Mouse (Mus musculus): ENCODE data around the gene Bicc1.
"Not testable (repeated sequence)": the region's sequence is repeated elsewhere in the genome, so short reads cannot be mapped to it uniquely, and the experiment has no call there.

Gene Bicc1

DNA sequence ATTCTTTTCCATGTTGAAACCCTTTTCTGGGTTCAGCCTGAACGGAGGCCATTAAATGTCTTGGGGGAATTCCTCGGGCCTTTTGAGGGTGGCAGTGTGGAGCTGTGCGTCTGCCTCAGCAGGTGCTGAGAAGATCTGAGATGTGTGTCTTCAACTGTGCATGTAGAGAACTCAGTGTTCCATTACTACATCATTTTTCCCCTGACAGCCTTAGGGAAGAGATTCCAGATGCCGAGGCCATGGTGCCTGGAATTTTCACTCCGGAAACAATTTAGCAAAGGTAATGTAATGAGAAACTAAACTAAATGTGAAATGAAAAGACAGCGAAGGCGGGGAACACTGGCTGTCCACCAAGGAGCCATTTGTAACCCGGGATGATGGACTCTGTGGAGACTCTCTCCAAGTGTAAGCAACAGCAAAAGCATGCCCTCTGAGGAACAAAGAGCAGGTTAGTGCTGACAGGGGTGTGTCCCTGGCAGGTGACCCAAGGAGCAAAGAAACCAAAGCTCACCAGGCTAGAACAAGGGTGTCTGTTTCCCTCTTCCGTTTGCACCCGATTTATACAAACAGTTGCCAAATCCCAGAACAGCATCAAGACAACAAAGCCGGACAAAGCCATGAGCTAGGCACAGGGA, 176.3 kb downstream of the Bicc1 start:
- DNase-seq, result no peak

DNA sequence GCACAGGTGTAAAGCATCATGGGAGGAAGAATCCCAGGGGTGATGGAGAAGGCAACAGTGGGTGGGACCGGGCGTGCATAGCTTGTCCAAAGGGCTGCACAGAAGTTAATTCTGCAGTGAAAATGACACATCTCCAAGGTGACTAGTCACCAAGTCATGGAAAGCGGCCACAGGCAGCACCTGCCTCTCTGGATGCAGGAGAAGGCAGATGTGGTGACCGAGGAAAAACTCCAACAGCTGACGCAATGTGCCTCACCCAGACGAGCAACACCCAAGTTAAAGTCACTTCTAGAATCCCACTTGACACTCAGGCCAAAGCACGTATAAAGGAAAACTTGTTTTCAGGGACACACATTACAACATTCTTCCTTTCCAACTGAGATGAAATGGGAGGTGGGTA, 177.3 kb downstream of the Bicc1 start:
- no peak for DNase-seq

DNA sequence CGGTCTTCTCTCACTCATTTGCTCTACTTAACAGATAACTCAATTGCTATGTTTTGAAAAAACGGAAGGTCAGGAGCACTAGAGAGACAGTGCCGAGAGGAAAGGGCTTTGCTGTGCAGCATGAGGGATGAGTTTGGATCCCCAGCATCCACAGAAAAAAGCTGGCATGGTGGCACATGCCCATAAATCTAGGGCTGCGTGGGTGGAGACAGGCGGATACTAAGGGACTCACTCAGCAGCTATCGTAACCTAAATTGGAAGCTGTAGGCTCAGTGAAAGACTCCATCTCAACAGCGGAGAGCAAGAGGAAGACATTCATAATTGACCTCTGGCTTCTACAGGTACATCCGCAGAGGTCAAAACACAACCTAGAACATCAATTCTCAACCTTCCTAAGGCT, 179.8 kb downstream of the Bicc1 start:
- DNase-seq, result no peak

DNA sequence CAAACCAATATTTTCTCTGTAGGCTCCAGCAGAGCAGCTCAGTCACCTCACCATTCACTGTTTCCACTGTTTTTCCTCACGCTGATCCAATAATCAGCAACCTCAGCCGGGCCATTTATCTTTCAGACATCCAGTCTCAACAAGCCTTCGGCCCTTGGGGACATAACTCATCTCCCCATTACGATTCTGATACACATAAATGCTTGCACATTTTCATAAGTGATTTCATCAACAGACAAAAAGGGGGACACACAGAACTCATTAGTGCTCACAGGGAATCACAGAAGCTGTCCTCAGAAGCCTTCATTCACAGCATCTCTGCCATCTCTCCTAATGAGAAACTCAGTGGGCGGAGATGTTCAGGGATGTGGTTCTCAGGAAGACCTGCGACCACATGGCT, 182.4 kb downstream of the Bicc1 start:
- DNase-seq, result no peak

DNA sequence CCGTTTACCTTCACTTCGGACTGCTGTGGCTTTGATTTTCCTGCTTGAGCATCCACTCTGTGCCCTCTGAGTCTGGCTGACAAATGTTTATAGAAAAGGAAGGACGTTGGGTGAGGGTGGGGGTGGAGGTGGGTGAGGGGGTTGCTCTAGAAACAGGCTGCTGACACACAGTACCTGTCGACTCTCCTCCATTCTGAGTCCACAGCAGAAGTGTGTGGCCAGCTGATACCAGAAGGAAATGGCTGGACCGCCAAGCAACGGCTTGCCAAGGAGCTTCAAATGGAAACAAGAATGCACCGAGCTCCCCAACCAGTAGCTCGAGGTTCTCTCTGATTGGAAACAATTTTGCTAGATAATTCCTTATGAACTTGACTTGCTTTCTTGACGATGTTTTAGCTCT, 182.9 kb downstream of the Bicc1 start:
- DNase-seq, result no peak

DNA sequence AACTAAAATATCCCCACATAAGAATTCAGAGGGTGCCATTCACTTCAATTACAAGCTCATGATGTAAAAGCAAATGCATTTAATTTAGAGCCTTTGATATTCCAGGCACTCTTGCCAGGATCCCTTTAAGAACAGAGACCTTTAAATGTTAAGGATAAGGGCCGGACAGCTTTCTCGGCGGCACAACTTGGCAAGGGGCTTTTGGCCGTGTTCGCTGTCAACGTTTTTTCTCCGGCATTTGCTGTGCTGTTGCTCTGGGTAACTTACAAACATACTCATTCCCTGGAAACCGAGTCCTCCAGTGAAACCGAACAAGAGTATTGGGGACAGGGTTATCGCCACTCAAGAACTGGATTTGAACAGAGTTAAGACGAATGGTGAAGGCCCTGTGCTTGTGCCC, 188.3 kb downstream of the Bicc1 start:
- no peak for DNase-seq

DNA sequence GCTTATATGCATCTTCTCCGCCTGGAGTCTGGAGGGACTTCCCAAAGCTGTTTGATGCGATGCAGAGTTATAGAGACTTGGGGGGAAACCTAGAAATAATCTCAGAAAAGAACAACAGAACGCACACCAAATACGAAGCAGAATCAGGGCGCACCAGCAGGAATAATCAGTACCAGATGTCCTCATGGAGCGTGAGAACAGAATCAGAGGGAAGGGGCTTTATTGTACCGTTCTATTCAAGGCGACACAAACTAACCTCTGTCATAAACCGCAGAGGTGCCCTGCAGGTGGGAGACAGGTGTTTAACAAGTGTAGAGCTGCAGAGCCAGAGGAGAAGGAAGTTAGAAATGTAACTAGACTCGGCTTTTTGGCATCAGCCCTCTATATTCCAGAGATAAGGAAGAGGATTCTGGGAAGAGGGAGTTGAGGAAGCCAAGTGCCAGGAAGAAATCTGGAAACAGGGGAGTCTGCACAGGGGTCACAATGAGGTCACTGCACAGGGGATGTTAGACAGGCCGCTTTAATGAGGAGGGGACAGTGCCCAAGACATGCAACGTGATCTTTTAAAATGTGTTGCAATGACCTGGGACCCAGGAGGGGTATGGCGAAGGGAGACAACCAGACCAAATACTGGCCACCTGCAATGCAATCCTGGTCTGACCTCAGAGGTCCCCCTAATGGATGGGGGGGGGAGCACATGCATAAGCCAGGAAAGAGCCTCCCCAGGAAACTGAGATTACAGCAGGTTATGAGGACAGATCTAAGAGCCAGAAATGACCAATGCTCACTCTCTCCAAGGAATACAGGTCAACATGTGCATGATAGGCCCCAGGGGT, 190.4 kb downstream of the Bicc1 start:
- DNase-seq, result no peak

DNA sequence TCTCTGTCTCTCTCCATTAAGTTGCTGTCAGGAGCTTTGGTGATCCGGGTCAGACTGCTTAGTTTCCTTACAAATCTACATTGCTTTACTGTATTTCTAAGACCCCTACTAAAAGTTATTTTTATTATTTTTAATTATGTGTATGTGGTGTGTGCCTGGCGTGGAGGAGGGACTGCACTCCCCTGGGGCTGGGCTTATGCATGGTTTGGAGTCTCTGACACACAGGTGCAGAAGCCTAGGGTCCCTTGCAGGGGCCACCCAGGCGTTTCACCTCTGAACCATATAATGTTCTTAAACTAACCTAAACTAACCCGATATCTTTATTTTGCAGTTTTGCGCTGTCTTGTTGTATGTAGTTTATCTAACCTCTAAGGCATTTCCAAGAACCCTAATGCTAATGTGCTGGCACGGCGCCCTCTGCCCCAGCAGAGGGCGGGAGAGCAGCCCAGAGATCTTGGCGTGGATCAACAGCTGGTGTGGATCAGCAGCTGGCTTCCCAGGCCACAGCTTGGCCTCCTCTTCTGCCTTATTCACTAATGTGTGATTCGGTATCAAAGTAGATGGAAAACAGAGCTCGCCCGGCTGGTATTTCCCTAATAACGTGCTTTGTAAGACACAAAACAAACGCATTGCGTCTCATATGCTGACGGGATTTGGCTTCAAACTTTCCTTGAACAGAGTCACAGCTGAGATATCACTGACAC, 192.7 kb downstream of the Bicc1 start:
- DNase-seq, result peak; percentile 82

DNA sequence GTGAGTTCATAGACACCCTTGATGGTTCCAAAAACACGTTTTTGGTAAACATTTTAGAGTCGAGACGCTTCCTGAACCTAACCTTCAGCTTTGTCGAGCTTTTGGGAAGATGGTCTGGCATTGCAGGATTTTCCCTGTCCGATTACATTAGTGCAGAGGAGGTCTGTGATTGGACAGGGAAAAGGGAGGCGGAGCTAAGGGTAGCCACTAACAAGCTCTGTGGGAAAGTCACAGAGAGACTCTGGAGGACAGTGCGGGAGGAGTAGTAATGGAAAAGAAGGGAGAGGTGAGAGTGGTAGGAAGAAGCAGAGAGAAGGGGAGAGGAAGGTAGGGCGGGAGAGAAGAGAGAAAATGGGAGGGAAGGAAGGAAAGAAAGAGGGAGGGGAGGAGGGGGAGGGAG, 194.8 kb downstream of the Bicc1 start:
- DNase-seq, result no peak

DNA sequence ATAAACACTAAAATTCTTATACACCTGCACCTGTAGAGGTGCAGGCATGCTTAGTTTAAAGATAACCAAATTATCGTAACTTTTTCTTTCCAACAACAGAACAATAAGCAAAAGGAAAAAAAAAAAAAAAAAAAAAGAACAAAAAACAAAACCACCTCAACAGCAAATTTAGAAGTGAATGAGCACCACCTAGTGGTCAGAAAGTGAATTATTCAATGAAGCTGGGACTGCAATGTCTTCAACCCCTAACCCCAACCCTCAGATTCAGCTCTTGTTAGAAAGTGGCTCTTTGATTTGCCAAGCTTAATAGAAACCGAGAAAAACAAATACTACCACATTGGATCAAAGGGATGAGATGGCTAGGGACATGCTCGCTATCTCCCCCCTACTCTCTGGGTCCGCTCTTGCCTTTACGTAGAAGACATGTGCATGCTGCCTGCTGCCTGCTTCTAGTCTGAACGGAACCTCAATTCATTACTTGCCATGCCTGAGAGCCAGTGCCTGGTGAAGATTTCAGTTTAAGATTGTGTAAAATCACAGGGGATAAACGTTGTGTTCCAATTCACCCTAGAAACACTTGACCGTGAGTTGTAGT, 195.8 kb downstream of the Bicc1 start:
- DNase-seq, result peak; percentile 69

DNA sequence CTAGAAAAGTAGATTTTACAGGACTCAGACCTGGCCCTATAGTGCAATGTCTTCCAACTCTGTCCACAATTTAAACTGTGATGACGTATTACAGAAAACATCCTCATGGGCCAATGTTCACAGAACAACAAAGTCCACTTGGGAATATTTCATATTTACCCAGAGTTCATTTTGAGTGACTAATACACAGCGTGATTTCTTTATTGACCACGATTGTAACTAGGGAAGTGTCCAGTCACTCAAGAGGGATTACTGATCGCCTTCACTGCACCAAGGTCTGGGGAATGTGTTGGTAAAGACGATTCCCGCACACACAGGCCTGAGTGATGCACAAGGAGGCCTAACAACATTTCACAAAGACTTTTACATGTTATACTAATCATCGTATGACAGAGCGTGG, 197.9 kb downstream of the Bicc1 start:
- DNase-seq, result no peak

DNA sequence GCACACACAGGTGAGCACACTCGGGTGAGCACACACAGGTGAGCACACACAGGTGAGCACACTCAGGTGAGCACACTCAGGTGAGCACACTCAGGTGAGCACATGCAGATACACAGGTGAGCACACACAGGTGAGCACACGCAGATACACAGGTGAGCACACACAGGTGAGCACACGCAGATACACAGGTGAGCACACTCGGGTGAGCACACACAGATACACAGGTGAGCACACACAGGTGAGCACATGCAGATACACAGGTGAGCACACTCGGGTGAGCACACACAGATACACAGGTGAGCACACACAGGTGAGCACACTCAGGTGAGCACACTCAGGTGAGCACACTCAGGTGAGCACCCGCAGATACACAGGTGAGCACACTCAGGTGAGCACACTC, 199.1 kb downstream of the Bicc1 start:
- not testable (repeated sequence) for DNase-seq

DNA sequence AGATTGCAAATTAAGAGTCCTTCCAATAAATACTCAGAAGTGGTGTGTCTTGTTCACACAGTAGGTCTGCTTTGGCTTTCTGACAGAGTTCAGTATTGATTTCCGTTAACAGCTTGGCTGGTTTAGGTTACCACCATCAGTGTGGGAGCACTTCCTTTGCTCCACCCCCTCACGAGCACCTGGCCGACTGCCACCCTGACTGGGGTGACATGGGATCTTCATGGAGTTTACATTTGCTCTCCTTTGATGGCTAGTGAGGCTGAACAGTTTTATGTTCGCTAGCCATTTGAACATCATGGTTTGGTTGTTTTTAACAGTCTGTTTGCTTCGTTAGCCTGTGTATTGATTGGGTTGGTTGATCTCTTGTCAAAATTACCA, 206.7 kb downstream of the Bicc1 start:
- DNase-seq, result no peak

DNA sequence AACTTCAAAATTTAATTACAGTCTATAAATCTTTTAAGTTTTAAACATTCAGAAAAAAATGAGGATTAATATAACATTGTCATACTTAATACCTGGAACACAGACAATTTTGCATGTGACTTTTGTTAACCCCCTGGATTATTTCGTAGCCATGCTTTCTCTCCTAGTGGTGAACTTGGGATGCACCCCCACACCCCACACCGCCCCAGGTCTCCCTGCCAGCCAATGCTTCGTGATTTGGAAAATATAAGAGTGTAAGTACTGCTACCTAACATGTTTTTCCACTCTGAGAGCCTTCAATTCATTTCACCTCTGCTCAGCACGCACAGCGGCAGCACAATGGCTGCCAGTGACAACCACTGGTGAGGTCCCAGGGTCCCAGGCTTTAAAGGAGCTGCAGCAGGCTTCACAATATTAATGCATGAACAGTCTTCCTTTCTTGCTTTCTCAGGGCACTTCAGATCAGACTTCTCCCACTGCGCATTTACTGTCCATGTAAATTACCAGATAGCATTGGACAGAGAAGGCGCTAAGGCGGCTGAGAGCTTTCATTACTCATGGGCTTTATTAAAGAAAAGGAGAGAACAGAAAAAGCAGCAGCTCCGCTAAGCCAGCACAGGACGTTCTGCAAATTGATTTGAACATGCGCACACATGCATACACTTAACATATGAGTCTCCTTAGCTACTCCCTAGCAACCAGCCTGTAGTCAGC, 207.3 kb downstream of the Bicc1 start:
- no peak for DNase-seq

DNA sequence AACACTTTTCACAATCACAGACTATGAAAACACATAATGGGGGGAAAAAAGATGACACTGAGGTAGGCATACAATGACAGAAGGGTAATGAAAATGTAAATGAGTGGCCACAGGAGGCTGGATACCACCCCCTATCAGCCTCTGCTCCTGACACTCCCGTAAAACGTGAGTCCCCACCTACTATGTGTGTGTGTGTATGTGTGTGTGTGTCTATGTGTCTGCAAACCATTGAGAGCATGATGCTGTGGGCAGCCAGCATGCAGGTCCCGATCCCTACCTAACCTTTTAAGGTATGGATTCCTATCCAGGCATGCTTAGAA, 209.4 kb downstream of the Bicc1 start:
- DNase-seq, result no peak

DNA sequence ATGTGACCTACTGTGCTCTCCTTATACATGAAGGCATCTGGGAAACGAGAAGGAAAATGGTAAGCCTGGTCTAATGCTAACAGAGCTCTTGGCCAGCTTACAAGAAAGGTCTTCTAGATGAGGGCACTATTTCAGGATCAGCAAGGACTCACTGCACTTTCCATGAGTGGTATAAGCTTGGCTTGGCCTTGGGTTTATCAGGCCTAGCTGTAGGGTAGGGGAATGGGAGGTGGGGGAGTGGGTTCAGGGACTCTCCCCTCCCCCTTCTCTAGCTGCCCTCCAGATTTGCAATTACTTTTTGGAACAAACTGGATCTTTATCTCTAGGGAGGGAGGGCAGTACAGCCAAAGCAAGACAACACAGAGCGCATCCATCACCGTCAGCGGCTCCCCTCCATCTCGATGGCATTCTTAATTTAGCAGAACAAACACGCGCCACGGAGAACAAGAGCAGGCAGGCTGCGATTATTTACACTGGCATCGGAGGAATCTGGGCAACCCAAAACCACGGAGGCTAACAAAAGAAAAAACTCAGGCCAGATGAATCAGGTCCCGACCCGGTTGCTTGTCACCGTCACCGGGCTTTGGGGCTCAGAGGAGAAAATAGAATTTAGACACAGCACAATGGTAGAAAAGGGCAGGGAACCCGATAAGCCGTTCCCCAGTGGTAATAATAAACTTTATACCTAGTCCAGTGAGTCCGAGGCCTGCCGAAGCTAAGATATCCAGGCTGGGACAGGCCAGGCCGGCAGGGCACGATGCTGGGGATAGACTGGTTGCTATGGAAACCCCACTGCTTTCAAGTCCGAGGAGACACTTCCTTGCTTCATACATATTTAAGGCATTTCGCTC, 210.0 kb downstream of the Bicc1 start:
- no peak for DNase-seq

DNA sequence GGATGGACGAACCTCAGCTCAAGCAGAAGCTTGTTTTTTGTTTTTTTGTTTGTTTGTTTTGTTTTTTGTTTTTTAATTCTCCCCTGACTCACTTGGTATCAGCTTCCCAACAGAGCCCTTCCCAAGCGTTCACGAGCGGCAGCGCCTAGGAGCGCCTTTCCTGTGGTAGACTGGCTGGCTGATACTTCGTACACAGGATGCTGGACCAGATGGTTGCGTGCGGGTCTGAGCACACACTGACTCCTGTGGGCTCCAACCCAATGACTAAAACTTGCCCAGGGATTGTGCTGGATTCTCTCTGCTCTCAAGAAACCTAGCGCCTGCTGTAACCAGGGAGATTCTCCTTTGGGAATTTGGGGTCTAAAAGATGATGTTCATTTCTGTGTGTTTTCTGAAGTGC, 211.2 kb downstream of the Bicc1 start:
- DNase-seq, result no peak

DNA sequence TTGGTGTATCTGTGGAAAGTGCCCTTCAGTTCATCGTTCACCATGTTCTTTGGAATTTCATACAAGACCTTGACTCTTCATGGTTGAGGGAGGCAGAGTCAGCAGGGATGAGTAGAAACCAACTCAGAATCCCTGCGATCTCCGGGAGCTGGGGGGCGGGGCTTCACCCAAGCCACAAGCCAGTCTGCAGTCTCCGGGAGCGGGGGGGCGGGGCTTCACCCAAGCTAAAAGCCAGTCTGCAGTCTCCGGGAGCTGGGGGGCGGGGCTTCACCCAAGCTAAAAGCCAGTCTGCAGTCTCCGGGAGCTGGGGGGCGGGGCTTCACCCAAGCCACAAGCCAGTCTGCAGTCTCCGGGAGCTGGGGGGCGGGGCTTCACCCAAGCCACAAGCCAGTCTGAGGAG, 213.4 kb downstream of the Bicc1 start:
- DNase-seq, result not testable (repeated sequence)

DNA sequence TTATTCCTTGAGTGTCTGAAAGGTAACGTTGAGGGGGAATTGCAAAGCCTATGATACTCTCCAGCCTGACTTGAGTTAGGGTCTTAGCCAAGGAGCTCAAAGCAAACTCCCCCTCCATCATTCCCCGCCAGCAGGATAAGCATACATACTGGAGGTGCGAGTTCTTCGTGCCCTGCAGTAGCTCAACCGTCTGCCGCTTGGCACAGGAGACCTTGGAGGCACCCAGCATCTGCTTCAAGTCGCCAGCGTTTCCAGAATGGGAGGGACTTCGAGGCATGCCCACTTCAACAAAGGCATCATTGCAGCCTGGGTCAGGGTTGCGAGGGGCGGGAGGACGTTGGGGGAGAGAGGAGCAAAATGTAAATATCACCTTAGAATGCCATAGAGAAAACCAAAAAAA, 214.4 kb downstream of the Bicc1 start:
- DNase-seq, result no peak

DNA sequence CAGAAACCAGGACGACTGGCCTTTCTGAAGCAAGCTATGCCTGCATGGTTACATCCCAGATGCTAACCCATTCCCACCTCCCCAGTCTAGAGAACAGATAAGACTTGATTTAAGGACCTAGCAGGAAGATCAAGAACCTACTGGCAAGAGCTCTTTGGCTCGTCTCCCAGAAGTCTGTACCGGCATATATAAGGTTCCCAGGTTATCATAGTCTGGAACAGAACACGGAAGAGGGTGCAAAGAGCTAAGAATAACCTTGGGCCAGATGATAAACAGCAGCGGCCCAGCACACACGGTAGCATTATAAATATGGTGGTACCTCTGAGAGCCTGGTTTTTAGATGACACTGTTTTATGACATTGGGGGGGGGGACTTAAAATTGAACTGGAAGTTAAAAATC, 217.9 kb downstream of the Bicc1 start:
- no peak for DNase-seq

DNA sequence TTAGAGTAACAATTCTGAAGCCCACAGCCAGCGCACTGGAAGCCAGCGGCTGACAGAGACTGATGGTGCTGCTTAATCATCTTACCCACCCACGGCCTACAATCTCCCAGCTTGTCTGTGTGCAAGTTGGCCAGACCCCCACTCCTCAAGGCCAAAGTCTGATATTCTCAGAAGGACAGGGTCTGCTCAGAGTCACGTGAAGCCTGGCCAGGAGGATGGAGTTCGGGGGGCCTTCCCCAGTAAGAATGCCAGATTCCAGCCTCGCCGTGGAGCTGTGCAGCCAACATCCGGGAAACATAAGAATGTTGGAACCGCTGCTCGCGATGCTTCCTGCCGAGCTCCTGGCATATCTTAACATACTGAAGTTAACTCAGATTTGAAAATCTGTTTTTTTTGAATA, 219.7 kb downstream of the Bicc1 start:
- peak; percentile 30 for DNase-seq

DNA sequence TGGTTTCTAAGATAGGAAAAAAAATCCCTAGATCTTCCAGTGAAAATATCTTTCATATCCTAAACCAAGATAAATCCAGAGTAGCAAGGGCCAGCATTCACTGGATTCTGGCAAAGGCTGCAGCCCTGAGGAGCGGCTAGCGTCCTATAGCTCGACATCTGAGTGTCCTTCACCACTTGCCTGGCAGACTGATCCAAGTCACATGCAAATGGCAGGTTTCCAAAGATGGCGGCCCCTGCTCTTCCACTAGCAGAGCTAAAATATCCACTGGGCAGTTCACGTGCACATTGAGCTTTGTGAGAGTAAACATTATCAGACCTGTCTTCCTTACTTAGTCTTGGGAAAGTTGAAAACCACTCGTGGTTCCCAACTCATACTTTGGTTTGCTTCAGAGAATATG, 222.1 kb downstream of the Bicc1 start:
- DNase-seq, result peak; percentile 15
